Mouse (Mus musculus) adrenal gland, adult 8-10 months (tissue): ENCODE data around the gene Vars. TPM values are rescaled to one million over a fixed set of nuclear protein-coding genes. Genes with fewer than 3 reads are reported as not detected.
A peak's percentile ranks its signal among the peaks of the same experiment; 100 is the strongest.
"Not testable (repeated sequence)": the region's sequence is repeated elsewhere in the genome, so short reads cannot be mapped to it uniquely, and the experiment has no call there.

ENCODE experiments used
- DNase-seq: peaks from one replicate; pipeline ENCODE4 v3.0.0; 2022
- total RNA-seq, 4 experiments: library from RNA; stranded (reverse); gene quantifications; 2 replicates each; pipeline ENCODE4 v1.2.4; 2022

The Vars gene
- total RNA-seq, 4 experiments from 2014 or later: 57.9 to 76.0 (median 67.7) TPM

GRCm38 (mm10) chr17:34972069-34972749, 28.6 kb upstream of the Vars start, which contains the start of the genes Hspa1a and Hspa1l:
TSS of gene Hspa1a (minus strand) at chr17:34972156.
TSS of gene Hspa1l (plus strand) at chr17:34972703.
- DNase-seq: peak; percentile 90

GRCm38 (mm10) chr17:34975581-34976492, 24.9 kb upstream of the Vars start:
- DNase-seq: no peak

GRCm38 (mm10) chr17:34977000-34977399, 23.8 kb upstream of the Vars start:
- no peak for DNase-seq

GRCm38 (mm10) chr17:34978239-34978638, 22.5 kb upstream of the Vars start:
- DNase-seq: no peak

GRCm38 (mm10) chr17:34979631-34980030, 21.2 kb upstream of the Vars start:
- no peak for DNase-seq

GRCm38 (mm10) chr17:34980655-34981054, 20.1 kb upstream of the Vars start:
- no peak for DNase-seq

GRCm38 (mm10) chr17:34981690-34982180, 19.1 kb upstream of the Vars start, which contains the start of gene Lsm2:
TSS of gene Lsm2 (plus strand) at chr17:34981862.
- DNase-seq: peak; percentile 91

GRCm38 (mm10) chr17:34982328-34982727, 18.5 kb upstream of the Vars start:
- DNase-seq: no peak

GRCm38 (mm10) chr17:34984218-34984617, 16.6 kb upstream of the Vars start:
- no peak for DNase-seq

- DNase-seq: no peak
Measured at GRCm38 (mm10) chr17:34994751-34995150, 6.0 kb upstream of the Vars start.

- not testable (repeated sequence) for DNase-seq
Measured at GRCm38 (mm10) chr17:34995192-34995591, 5.6 kb upstream of the Vars start.

GRCm38 (mm10) chr17:34995927-34996326, 4.9 kb upstream of the Vars start:
- not testable (repeated sequence) for DNase-seq

GRCm38 (mm10) chr17:34996411-34997141, 4.2 kb upstream of the Vars start:
- no peak for DNase-seq

- no peak for DNase-seq
Measured at GRCm38 (mm10) chr17:34997142-34997483, 3.7 kb upstream of the Vars start.

- no peak for DNase-seq
Measured at GRCm38 (mm10) chr17:34998526-34999430, 2.0 kb upstream of the Vars start.

GRCm38 (mm10) chr17:34999871-35000716, 693 bp upstream of the Vars start:
- DNase-seq: not testable (repeated sequence)

- no peak for DNase-seq
Measured at GRCm38 (mm10) chr17:35001452-35002152, 815 bp downstream of the Vars start.

GRCm38 (mm10) chr17:35002153-35002865, 1.5 kb downstream of the Vars start:
- DNase-seq: no peak
